ENCODE assay signal across 8 mouse cellular contexts in genomic region chr3:135580439-135581275, GRCm38 (mm10).
A peak's percentile ranks its signal among the peaks of the same experiment; 100 is the strongest.
DNase-seq lines count a peak whose midpoint lies in the region; ATAC-seq lines count a peak whose summit lies in the region.

No protein-coding gene starts in this region.

- 0 out of 2 replicates have a peak, but pooled peaks cover 2% of the 10 kb centered on the region for H3K4me1 ChIP-seq in limb, embryonic 11.5 days (ENCODE audit: control insufficient read depth, insufficient read depth, low read length)

- H3K4me2 ChIP-seq in limb, embryonic 11.5 days (ENCODE audit: low read depth, severe bottlenecking), result no peak overlapping the region

- H3K27ac ChIP-seq in limb, embryonic 11.5 days (replicated peaks; ENCODE audit: low read depth, low read length), result no peak overlapping the region

- H3K9ac ChIP-seq in limb, embryonic 11.5 days (ENCODE audit: low read length), result no peak overlapping the region

- H3K27me3 ChIP-seq in limb, embryonic 11.5 days (ENCODE audit: control insufficient read depth, insufficient read depth, low read length), result no peaks in the 10 kb centered on the region
- no peaks in the 10 kb centered on the region for H3K27me3 ChIP-seq in splenic B cell, adult 2 months (ENCODE audit: control insufficient read depth, insufficient read depth, low read length, poor library complexity, severe bottlenecking)

- 67% methylated on average over 21 of the region's 21 CpGs for WGBS in limb, embryonic 11.5 days

- H3K36me3 ChIP-seq in limb, embryonic 11.5 days (ENCODE audit: control insufficient read depth, insufficient read depth, low read length), result no peaks in the 10 kb centered on the region; the same call in 1 of the 2 replicates
- no peaks in the 10 kb centered on the region for H3K36me3 ChIP-seq in splenic B cell, adult 2 months (ENCODE audit: control insufficient read depth, insufficient read depth, low read length, poor library complexity, severe bottlenecking)

- H3K4me3 ChIP-seq in limb, embryonic 11.5 days (ENCODE audit: low read depth, low read length), result no peak overlapping the region

- peak; percentile 25 for DNase-seq in embryo, embryonic 10 days (ENCODE audit: low spot score)
- DNase-seq in embryo, embryonic 11 days, result no peak
- peak; percentile 15 for DNase-seq in retina, postnatal 1 day
- no peak for DNase-seq in retina, embryonic 14.5 days (ENCODE audit: low spot score)
- DNase-seq in limb, embryonic 11.5 days (ENCODE audit: low spot score), result peak; percentile 33
- DNase-seq in splenic B cell, adult 2 months (ENCODE audit: low read depth, low spot score), result peak; percentile 75
- no peak for DNase-seq in adrenal gland, adult 2 months
- DNase-seq in urinary bladder, postnatal 36 days (ENCODE audit: low spot score in 2 of 2), result no peak

- 0 out of 2 replicates have a peak, but pooled peaks have one; percentile 42 for ATAC-seq in limb, embryonic 11.5 days (ENCODE audit: insufficient number of reproducible peaks, low FRiP score, low TSS enrichment, low read depth)

- no peaks in the 10 kb centered on the region for H3K9me3 ChIP-seq in limb, embryonic 11.5 days (ENCODE audit: control insufficient read depth, low read length)

Comparison
In these comparisons a context has a peak if more than half of its experiments do, and no peak if none do; other contexts are left out.
1. DNase-seq: peak in embryo, embryonic 10 days (single experiment), retina, postnatal 1 day (single experiment), limb, embryonic 11.5 days (single experiment) and splenic B cell, adult 2 months (single experiment); none in embryo, embryonic 11 days (single experiment), retina, embryonic 14.5 days (single experiment), adrenal gland, adult 2 months (single experiment) and urinary bladder, postnatal 36 days (0 of 2).